Mouse (Mus musculus): ENCODE measurements at regions not wholly inside any gene's neighbourhood (a gene's known extent, or its start where the extent isn't known, plus 50 kb on each side); places are given as distances from the start of the nearest gene placed in this dataset.

GRCm38 (mm10) chr7:125033778-125034177 lies 410.7 kb upstream of the Kdm8 start:
- no peak for DNase-seq

DNA sequence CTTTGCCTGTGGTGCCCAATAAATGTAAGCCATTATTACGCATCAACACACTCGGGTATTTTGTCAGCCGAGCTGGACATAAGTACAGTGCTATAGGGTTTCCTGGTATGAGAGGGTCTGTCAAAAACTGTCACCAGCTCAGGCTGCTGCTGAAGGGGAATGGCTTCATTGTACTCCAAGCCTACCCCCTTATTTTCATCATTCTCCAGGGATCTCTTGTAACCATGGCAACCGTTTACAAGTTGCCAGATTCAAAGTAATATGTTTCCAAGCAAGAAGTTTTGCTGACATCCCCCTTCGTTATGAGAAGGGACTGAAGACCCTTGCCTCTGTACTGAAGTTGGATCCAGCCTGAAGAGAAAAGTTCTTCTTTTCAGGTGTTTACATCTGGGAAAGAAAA lies 410.3 kb upstream of the Kdm8 start:
- DNase-seq = no peak

GRCm38 (mm10) chr7:125036098-125036991 lies 408.1 kb upstream of the Kdm8 start:
- DNase-seq = peak; percentile 19

- DNase-seq = peak; percentile 5
These were observed 405.6 kb upstream of the Kdm8 start for GRCm38 (mm10) chr7:125038840-125039239.

GRCm38 (mm10) chr7:125055951-125056625 lies 388.4 kb upstream of the Kdm8 start:
- DNase-seq = no peak

- DNase-seq = no peak
These were observed 342.0 kb upstream of the Kdm8 start for GRCm38 (mm10) chr7:125102464-125102863.

DNA sequence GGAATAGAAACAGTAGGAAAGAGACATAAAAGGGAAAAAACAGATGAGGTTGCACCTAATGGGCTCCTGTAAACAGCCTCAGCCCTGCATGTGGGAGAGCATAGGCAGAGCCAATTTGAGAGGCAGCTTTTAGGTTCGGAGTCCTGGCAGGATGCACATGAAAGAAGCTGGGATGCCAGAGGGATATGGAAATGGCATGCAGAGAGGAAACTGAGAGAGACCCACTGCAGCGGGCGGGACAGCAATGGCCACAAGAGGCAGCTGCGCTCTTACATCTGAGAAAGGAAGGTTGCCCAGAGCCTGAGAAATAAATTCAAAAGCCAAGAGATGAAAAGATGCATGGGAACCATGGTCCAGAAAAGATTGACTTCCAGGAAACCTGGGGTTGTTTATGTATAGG lies 340.5 kb upstream of the Kdm8 start:
- DNase-seq = no peak

GRCm38 (mm10) chr7:125112820-125113273 lies 331.6 kb upstream of the Kdm8 start:
- DNase-seq = no peak

- DNase-seq = no peak
These were observed 329.0 kb upstream of the Kdm8 start for GRCm38 (mm10) chr7:125115322-125115996.

DNA sequence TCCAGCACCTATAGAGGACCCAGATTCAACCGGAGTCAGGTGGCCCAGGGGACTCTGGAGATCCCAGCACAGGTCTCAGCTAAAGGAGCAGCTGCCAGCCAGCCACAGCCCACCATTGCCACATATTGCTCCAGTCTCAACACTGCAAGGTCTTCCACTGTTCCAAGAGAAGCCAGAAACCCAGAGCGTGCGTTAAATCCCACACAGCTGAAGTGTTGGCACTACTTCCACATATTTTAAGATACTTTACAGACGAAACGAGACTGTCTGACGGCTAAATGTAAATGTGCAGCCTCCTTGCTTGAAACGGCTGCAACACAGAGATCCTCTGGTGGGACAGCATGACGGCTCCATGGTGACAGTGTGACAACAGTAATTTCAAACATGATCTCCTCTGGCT lies 327.3 kb upstream of the Kdm8 start:
- DNase-seq = no peak

- no peak for DNase-seq
These were observed 315.3 kb upstream of the Kdm8 start for GRCm38 (mm10) chr7:125129187-125129586.

DNA sequence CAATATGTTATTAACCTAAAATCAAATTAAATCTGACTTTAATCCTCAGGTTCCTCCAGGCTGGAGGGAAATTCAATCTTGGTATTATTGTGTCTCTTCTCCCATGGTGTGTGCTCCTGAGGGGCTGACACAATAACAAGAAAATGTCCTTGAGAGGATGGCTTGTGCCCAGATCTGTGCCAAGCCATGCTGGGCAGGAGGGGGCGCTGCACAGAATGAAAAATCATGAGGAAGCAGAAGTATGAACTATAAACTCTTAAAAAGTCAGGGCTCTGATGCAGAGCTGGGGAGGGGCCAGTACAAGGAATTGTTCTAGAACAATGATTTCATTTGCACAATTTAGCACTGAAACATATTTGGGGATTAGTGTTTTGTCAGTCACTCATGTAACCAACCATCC lies 312.5 kb upstream of the Kdm8 start:
- no peak for DNase-seq

DNA sequence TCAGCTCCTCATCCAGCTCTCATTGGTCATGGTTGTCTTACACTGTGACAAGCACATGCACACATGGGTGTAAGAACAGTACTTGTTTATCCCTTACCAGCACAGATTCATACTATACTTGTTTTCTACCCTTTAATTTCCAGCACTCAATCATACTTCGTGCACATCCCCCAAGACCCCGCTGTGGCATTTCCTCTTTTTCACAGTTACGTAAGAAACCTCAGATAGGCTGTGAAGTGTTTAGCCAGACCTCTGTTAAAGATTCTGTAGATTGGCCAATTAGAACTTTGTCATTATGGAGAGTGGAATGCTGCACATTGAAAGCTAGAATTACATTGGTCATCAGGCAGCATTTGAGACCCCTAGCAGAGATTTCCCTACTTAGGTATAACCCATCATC lies 305.9 kb upstream of the Kdm8 start:
- DNase-seq = no peak

DNA sequence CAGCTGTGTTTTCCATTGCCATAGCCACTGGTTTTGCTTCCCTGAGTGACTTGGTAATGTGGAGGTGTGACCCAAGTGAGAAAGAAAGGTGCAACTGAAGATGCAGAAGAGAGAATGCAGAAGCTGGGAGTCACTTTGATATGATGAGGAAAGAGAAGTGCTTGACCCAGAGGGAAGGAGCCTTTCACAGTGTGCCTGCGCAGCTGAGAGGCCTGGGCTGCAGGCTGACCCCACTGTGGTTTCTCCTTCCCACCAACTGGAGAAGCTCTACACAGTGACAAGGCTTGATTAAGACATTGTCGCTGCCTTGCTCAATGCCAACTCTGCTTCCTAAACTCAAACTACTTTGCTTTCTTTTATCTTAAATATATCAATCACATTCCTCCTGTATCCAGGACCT lies 305.3 kb upstream of the Kdm8 start:
- DNase-seq = no peak

DNA sequence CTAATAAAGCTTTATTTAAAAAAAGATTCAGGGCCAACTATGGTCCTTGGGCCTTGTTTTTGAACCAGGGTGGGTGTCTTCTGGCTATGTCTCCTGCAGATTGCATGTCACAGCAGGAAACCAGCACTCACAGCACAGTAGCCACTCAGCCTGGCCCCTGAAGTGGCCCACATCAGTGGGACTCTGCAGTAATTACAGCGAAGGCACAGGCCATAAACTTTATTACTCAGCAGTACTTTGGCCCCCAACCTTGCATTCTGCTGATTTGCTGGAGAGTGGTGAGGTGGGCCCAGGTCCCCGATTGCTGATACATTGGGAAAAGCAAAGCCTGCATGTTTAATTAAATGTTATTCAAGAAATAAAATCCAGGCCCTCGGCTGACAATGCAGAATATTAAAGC lies 303.6 kb upstream of the Kdm8 start:
- no peak for DNase-seq

GRCm38 (mm10) chr7:125141864-125142263 lies 302.6 kb upstream of the Kdm8 start:
- DNase-seq = no peak

DNA sequence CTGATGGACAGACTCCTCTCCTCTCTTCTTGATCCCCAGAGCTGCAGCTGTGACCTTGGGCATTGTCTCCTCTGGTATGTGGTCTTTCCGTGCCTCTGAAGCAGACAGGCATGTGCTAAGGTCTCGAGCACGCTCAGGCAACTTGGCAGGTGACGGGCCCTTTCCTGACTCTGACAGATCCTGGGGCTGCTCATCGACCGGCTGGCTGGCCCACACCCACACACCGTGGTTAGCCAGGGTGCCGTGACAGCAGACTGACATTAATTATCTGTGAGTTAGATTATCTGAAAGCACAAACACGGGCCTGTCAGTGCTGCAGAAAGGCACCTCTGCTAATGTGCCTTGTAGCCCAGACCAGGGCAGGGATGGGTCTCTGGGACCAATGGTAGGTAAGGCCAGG lies 298.5 kb upstream of the Kdm8 start:
- DNase-seq = no peak

DNA sequence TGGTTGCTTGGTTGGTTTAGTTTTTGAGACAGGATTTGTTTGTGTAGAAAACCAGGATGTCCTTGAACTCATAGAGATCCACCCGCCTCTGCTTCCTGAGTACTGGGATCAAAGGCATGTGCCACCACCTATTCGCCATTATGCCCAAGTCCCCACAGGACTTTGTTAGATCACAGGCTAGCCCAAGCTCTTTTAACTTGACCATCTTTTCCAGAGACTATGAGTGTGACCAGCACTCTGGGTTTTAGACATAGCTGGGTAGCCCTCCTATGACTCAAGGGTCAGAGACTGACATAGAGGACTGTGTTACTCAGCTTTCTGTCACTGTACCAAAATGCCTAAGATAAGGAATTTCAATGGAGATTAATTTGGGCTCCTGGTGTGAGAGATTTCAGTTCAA lies 295.3 kb upstream of the Kdm8 start:
- DNase-seq = no peak

DNA sequence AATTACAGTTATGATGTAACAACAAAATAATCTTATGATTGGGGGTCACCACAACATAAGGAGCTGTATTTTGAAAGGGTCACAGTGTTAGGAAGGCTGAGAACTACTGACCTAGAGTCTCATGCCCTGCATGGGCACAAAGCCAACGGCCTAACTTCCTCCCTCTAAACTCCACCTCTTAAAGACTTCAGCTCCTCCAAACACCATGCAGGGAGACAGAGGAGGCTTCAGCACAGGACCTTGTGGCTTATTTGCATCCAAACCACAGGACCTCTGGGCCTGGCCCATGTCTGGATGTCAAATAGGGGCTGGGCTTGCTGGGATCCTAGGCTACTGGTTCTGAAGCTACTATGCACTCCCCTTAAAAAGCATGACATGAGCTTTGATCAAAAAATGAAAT lies 294.7 kb upstream of the Kdm8 start:
- no peak for DNase-seq

DNA sequence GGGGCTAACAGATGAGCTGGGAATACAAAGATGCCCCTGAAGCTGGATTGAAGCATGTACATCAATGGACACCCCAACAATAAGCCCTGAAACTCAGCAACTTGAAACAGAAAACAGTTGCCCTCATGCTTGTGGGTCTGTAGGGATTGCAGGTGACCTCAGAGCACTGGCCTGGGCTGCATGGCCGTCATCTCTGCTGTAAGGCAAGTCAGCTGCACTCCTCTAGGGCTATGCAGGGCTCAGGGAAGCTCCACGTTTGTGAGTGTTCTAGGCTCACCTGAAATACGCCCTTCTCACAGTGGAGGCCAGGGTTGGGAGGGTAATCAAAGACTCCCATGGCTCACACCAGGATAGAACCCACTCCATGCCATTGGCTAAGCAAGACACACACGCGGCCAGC lies 292.2 kb upstream of the Kdm8 start:
- DNase-seq = no peak

GRCm38 (mm10) chr7:125155291-125155690 lies 289.2 kb upstream of the Kdm8 start:
- DNase-seq = no peak

GRCm38 (mm10) chr7:125166881-125167351 lies 277.6 kb upstream of the Kdm8 start:
- DNase-seq = no peak

GRCm38 (mm10) chr7:125167666-125168065 lies 276.8 kb upstream of the Kdm8 start:
- DNase-seq = no peak

- DNase-seq = no peak
These were observed 262.9 kb upstream of the Kdm8 start for GRCm38 (mm10) chr7:125181548-125181947.

All from kidney, adult 9 months (tissue).